Mouse (Mus musculus) heart, adult 2 months (tissue): ENCODE data around the gene Znrf4.

Experiments
- CTCF ChIP-seq: fragments of 200-600 bp; IDR thresholded peaks from 2 replicates; pipeline ENCODE4 v1.8.1; 2022; ENCODE audit warnings: antibody characterized with exemption, mild to moderate bottlenecking, moderate library complexity
- EP300 ChIP-seq: fragments of 200-500 bp; IDR thresholded peaks from 2 replicates; pipeline ENCODE4 v1.6.1; 2011; ENCODE audit warnings: low read depth, low read length, control low read depth; ENCODE audit not compliant: insufficient read depth
- POLR2A ChIP-seq: fragments of 200-500 bp; IDR thresholded peaks from 2 replicates; pipeline ENCODE4 v1.6.1; 2011; ENCODE audit warnings: mild to moderate bottlenecking, low read depth, low read length, control low read depth; ENCODE audit not compliant: insufficient read depth

DNA sequence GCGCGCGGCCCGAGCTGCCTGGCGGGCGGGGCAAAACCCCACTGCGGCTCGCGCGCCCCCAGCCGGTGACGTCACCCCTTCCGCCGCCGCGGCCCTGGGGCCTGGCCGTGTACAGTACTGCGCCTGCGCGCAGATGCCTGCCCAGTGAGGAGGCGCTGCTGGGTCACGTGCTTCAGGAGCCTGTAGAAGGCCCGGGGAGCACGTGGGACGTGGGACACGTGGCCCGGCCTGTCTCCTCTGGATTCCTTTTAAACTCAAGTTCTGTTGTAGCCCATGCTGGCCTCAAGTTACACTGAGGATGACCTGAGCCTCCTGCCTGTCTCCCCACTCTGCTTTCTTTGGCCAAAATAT is 35.9 kb downstream of the Znrf4 start, which contains the start of gene Ptprs:
- TF ChIP-seq CTCF (no peak), POLR2A (no peak), EP300 (peak; percentile 27; the same call in 1 of the 2 replicates)
